Mouse (Mus musculus) gastrocnemius, postnatal 36 days (tissue): ENCODE data around the gene Cnp. TPM values are rescaled to one million over a fixed set of nuclear protein-coding genes. Genes with fewer than 3 reads are reported as not detected.
"Not testable (repeated sequence)": the region's sequence is repeated elsewhere in the genome, so short reads cannot be mapped to it uniquely, and the experiment has no call there.

Experiments used
- DNase-seq, 2 experiments: peaks; one replicate each; pipeline ENCODE4 v3.0.0; 2022
- intact Hi-C: fragments of 180-260 bp; cut with DNase I; formaldehyde crosslinking; loops from one replicate; pipeline ENCODE4 v1.15.1; 2025
- total RNA-seq, 2 experiments: library from RNA; stranded (reverse); gene quantifications; 2 replicates each; pipeline ENCODE4 v1.2.3; 2021

Cnp gene
- total RNA-seq, 2 experiments from 2014 or later = 4.3 to 7.3 TPM

- intact Hi-C loops, DNase-seq: not testable (repeated sequence)
Measured at GRCm38 (mm10) chr11:100582413-100582812, 7.7 kb downstream of the Cnp start.

GRCm38 (mm10) chr11:100582836-100583235 lies 8.1 kb downstream of the Cnp start:
- intact Hi-C loops = no loop called here
- no peak for DNase-seq

- no peak for DNase-seq
- intact Hi-C loops = no loop called here
Measured at GRCm38 (mm10) chr11:100584561-100584961, 9.9 kb downstream of the Cnp start.

- intact Hi-C loops = no loop called here
- no peak for DNase-seq
Measured at GRCm38 (mm10) chr11:100585148-100585547, 10.4 kb downstream of the Cnp start.

- no peak for DNase-seq
- intact Hi-C loops = no loop called here
Measured at GRCm38 (mm10) chr11:100588462-100588861, 13.8 kb downstream of the Cnp start.

- intact Hi-C loops = no loop called here
- no peak for DNase-seq
Measured at GRCm38 (mm10) chr11:100592346-100593046, 17.8 kb downstream of the Cnp start.

- DNase-seq = no peak
- intact Hi-C loops = no loop called here
Measured at GRCm38 (mm10) chr11:100594608-100595007, 19.9 kb downstream of the Cnp start.

GRCm38 (mm10) chr11:100595533-100595932 lies 20.8 kb downstream of the Cnp start:
- intact Hi-C loops = no loop called here
- no peak for DNase-seq

GRCm38 (mm10) chr11:100598074-100598473 lies 23.4 kb downstream of the Cnp start:
- no peak for DNase-seq
- intact Hi-C loops = no loop called here

- DNase-seq = no peak
- intact Hi-C loops = no loop called here
Measured at GRCm38 (mm10) chr11:100601372-100601771, 26.7 kb downstream of the Cnp start.

GRCm38 (mm10) chr11:100603155-100603554 lies 28.5 kb downstream of the Cnp start:
- intact Hi-C loops = no loop called here
- no peak for DNase-seq

GRCm38 (mm10) chr11:100603813-100604212 lies 29.1 kb downstream of the Cnp start:
- intact Hi-C loops = no loop called here
- DNase-seq = no peak

GRCm38 (mm10) chr11:100604321-100605005 lies 29.8 kb downstream of the Cnp start:
- intact Hi-C loops = no loop called here
- no peak for DNase-seq

GRCm38 (mm10) chr11:100605451-100605850 lies 30.7 kb downstream of the Cnp start:
- intact Hi-C loops = no loop called here
- DNase-seq = no peak

GRCm38 (mm10) chr11:100607121-100607520 lies 32.4 kb downstream of the Cnp start:
- intact Hi-C loops = no loop called here
- DNase-seq = no peak

GRCm38 (mm10) chr11:100608796-100609195 lies 34.1 kb downstream of the Cnp start:
- no peak for DNase-seq
- intact Hi-C loops = no loop called here

GRCm38 (mm10) chr11:100609355-100609996 lies 34.8 kb downstream of the Cnp start:
- intact Hi-C loops = no loop called here
- DNase-seq = no peak

- no peak for DNase-seq
- intact Hi-C loops = no loop called here
Measured at GRCm38 (mm10) chr11:100609997-100610680, 35.4 kb downstream of the Cnp start.

- intact Hi-C loops = no loop called here
- DNase-seq = no peak
Measured at GRCm38 (mm10) chr11:100611627-100612026, 36.9 kb downstream of the Cnp start.

- intact Hi-C loops = no loop called here
- DNase-seq = no peak
Measured at GRCm38 (mm10) chr11:100613241-100613640, 38.5 kb downstream of the Cnp start.

GRCm38 (mm10) chr11:100616332-100616731 lies 41.6 kb downstream of the Cnp start:
- no peak for DNase-seq
- intact Hi-C loops = no loop called here
